Mouse (Mus musculus): ENCODE data around the gene Rab3c.

The Rab3c gene

GRCm38 (mm10) chr13:110093720-110094685, 186.8 kb downstream of the Rab3c start:
- no peak for DNase-seq

- no peak for DNase-seq
Measured at GRCm38 (mm10) chr13:110083961-110084360, 196.8 kb downstream of the Rab3c start.

- DNase-seq: no peak
Measured at GRCm38 (mm10) chr13:110081174-110081573, 199.6 kb downstream of the Rab3c start.

GRCm38 (mm10) chr13:110075587-110075986, 205.2 kb downstream of the Rab3c start:
- DNase-seq: no peak

GRCm38 (mm10) chr13:110074180-110074579, 206.6 kb downstream of the Rab3c start:
- DNase-seq: no peak

DNA sequence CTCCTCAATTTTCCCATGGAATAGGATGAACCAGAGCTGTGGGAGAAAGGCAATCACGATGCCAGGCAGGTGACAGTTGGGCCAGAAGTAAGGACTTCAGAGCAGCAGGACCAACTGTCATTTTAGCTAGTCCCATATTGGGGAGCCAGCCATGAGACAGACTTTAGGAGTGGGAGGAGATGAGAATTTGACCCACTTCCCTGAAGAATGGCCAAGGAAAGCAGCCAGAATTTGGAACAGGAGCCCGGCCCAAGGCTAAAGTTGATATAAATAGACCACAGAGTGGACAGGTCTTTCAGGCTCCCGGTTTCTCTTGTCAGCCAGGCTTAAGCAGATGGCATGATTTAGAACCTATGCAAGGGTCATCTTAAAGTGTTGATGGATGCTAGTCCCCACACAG, 213.6 kb downstream of the Rab3c start:
- no peak for DNase-seq

DNA sequence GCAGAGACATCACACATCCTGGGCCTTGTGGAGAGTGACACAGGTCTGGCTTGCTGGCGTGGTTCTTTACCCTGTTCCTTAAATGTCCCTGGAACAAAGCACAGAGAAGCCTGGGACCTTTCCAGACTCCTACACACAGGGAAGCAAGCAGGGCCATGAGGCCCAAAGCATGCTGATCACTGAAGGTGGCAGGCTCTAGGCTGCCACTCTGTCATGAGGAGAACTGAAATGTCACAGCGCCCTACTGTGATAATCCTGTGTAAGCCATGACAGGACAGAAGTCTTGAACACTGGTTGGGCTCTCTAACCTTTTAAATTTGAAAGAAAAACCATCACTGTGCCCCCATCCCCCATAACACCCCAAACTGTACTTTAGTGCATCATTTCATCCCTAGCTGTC, 214.1 kb downstream of the Rab3c start:
- DNase-seq: no peak

DNA sequence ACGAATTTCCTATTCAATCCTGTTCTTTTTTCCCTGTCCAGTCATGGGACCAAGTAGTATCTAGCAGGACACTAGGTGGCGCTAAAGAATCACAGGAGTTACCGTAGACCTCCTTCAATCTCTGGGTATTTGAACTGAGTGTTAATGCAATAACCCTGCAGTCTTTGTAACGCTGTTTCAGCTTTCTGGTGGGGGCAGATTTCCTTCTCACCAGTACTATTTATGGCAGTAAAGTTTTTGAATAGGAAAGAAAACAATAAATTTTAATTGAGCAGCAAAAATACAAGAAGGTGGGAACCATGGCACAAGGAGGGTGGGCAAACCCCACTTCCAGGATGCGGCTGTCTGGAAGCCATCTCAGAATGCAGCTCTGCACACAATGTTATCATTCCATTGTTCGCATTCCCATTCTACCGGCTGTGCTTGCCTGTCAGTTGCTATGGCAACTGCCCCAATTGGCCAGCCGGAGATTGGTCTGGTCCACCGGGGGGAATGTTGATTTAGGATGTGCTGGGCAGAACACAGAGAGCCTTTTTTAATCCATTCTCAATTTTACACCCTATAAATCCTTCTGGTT, 217.9 kb downstream of the Rab3c start:
- peak; percentile 45 to 54 for DNase-seq

DNA sequence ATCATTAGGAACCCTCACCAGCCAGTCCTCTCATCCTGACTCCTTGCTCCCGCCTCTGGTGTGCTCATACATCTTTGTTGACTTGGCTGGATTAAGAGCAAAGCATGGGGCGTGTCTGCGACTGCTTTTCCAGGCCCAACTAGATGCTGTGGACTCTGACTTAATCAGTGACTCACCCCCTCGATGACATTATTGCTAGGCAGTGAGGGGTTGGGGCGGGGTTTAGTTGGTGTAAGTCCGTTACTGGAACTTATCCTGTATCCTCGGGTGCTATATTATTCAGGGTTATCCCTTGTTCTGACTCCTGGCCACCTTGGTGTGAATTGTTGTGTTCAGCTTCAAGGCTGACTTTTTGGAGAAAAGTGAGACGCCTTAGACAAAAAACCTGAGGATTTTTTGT, 218.5 kb downstream of the Rab3c start:
- DNase-seq: no peak

GRCm38 (mm10) chr13:110054538-110054937, 226.3 kb downstream of the Rab3c start:
- DNase-seq: no peak

DNA sequence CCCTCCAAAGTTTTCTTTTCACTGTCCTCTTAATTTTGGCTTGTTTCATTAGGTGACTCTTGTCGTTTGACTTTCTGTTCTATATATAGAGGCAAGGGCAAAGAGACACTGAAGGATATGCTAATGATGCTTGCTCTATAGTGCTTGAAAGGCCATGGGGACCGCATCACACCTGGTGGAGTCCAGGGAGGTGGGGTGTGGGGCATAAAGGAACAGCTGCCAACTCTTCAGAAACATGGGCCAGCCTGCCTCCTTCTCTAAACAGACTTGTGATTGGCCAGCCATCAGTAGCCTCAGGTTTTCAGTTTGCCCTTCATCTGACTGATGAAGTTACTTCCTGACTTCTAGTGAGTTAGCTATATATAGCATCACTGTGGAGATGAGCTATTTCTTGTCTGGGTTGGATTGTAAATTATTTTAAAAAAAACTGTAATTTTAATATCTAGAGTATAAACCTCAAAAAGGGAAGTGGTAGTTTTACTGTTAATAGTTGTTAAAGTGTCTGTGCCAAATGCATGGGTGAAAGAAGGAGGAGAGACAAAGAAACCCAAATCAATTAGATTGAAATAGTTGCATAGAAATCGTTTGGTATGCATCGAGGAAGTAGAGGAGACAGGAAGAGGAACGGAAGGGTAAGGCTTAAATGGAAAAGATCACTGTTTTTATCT, 231.9 kb downstream of the Rab3c start:
- peak; percentile 46 to 53 for DNase-seq

- DNase-seq: peak in 1 of 2 experiments; percentile 7
Measured at GRCm38 (mm10) chr13:110044418-110044817, 236.4 kb downstream of the Rab3c start.

DNA sequence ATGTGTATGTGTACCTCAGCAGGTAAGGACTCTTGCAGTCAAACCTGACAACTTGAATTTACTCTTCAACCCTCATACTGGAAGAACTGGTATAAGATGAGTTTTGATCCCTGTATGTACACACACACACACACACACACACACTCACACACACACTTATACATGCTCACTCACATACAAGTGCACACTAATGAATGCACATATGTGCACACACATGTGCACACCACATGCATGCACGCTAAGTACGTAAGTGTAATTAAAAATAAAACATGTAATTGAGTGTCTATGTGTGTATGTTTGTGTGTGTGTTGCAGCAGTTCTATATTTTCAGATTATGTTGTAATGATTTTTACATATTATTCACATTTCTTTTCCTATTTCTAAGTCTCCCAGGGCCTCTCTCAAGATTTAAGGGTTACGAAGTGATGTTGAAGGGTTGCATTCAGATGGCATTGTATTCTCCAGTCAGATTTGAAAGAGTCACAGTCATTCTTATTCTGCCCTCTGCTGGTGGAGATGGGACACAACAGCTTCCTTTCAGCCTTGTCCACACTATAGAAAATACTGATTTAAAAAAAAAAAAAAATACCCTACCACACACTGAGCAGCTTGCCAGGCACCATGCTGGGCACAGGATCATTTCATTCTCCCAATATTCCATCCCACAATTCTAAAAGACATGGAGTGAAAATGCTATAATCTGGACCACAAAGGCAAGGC, 240.9 kb downstream of the Rab3c start:
- DNase-seq: peak; percentile 30 to 46

DNA sequence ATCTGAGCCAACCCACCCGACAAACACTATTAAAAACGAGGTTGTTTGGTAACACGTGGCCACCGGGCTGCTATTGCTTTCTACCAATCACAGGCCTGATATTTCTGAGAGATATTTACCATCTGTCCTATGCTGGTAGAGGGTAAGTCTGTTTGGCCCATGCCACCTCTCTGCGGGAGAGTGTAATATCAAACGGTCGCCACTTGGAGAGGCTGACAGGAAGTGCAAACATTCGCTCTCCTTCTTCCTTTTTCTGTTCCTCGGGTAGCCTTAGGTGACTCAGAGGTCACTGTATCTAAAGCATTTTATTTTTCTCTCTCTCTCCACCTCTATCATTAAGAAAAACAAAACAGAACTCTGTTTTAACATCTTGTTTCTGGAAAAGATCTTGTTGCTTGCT, 241.6 kb downstream of the Rab3c start:
- no peak for DNase-seq

DNA sequence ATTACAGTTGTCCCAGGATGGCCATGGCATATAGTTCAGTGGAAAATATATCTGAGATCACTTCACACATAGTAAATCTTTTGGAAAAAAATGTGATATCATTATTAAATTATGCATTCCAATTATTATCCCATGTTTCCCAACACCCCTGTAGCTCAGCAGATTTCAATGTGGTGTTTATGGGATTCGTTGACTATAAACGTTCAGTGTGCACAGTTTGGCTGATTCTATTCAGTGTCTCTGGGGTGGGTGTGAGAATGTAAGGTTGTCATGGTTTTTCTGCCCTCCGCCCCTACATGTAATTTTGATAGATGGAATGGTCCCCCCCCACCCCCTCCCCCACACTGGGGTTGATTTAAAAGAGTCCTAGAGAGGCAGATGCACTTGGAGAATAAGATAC, 242.3 kb downstream of the Rab3c start:
- DNase-seq: no peak

DNA sequence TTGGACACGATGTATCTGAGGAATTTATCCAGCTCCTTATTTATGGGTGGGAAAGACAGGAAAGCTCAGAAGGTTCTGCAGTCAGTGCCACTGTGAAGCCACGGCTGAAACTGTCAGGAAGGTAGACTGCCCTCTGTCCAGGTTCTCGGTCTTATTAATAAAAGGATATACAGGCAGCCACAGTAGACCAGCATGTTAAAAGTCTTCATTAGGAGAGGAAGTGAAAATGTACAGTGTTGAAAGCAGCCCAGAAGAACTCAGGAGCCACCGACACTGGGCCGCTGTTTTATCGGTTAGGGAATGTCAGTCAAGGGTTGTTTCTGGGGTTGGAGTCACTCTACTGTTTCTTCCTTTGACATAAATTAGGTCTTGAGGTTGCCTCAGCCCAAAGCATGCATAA, 245.9 kb downstream of the Rab3c start:
- no peak for DNase-seq

DNA sequence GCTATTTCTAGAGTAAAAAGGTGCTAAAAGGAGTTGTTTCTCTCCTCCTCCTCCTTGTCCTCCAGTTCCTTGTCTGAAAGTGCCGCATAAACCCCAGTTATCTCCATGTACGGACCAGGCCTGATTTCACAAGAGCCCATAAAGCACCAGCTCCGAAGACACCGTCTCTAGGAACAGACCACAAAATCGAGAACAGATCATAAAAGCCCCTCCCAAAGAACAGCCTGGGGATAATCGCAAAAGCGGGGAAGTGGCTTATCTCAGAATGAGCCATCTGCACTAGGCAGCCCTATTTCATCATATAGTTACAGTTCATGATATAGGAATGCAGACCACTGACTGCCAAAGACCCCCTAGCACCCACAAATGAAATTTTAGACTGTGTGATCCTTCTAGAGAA, 246.8 kb downstream of the Rab3c start:
- no peak for DNase-seq

GRCm38 (mm10) chr13:110031886-110032285, 248.9 kb downstream of the Rab3c start:
- no peak for DNase-seq

- DNase-seq: peak; percentile 14 to 15
Measured at GRCm38 (mm10) chr13:110031061-110031460, 249.7 kb downstream of the Rab3c start.

- DNase-seq: no peak
Measured at GRCm38 (mm10) chr13:110024381-110025161, 256.2 kb downstream of the Rab3c start.

GRCm38 (mm10) chr13:110023031-110023430, 257.8 kb downstream of the Rab3c start:
- peak; percentile 24 to 31 for DNase-seq

DNA sequence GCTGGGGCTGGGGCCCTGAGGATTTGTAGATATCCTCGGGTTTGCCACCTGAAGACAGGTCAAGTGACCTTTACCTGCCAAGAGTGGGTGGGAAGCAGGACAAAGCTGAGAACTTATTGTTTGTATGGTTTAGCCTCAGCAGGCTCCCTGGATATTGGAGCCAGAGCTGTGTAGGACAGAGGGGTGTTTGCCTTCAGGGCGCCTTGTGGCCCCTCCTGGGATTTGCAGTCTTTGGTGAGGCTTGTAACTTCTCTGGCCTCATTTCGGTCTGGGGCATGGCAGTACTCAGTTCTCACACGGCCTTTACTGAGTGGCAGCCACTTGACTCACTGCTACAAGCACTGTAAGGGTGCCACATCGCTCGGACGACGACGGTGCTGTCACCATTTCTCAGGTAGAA, 261.0 kb downstream of the Rab3c start:
- no peak for DNase-seq

Data from B cell, adult 2 months (primary cell).